Mouse (Mus musculus) embryonic fibroblast, embryonic 13.5 days (primary cell): ENCODE measurements around the gene St7l.

ENCODE experiments used
- CTCF ChIP-seq: IDR thresholded peaks from 2 replicates; pipeline ENCODE4 v1.5.1; 2011; ENCODE audit warnings: mild to moderate bottlenecking, control low read depth, low read length, moderate library complexity, borderline replicate concordance; ENCODE audit not compliant: insufficient read depth
- POLR2A ChIP-seq: IDR thresholded peaks from 2 replicates; pipeline ENCODE4 v1.6.1; 2011; ENCODE audit warnings: low read depth, mild to moderate bottlenecking, control low read depth, low read length, moderate library complexity

DNA sequence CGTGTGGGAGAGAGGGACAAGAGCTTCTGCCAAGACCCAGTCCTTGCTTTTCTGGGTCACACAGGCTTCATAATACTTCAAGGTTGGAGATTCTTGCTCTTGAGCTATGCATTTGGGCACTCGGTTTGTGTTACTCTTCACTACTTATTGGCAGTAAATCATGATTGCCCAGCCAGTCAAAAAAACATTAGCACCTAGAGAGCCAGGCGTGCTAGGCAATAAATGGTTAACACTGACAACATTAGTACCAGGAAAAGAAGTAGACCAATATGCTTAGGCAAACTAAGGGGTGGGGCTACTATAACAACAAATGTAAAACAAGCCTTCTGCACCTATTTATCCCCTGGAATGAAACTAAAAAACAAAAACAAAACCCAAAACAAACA, 45.1 kb upstream of the St7l start:
- TF ChIP-seq POLR2A (no peak), CTCF (no peak)
